Mouse (Mus musculus) intestine, embryonic 16.5 days (tissue): ENCODE measurements around the gene Gm37240. TPM values are rescaled to one million over a fixed set of nuclear protein-coding genes. Genes with fewer than 3 reads are reported as not detected.

ENCODE experiments used
- ATAC-seq: fragments of 200-750 bp; cut with Nextera tagmentation; 2 replicates; pipeline ENCODE4 v1.8.0; 2017; ENCODE audit warnings: moderate TSS enrichment, moderate library complexity
- H3K27ac ChIP-seq: fragments of 300-500 bp; sonication (generic); 2 replicates; pipeline ENCODE4 v1.5.1; 2014; ENCODE audit warnings: mild to moderate bottlenecking, low read length
- H3K27me3 ChIP-seq: fragments of 300-500 bp; sonication (generic); replicated peaks from 2 replicates; pipeline ENCODE4 v1.6.1; 2014; ENCODE audit warnings: low read length, control low read depth, mixed read lengths; ENCODE audit not compliant: control insufficient read depth, insufficient read depth
- H3K36me3 ChIP-seq: fragments of 300-500 bp; sonication (generic); 2 replicates; pipeline ENCODE4 v1.6.1; 2014; ENCODE audit warnings: low read length, control low read depth; ENCODE audit not compliant: control insufficient read depth, insufficient read depth
- H3K4me1 ChIP-seq: fragments of 300-500 bp; sonication (generic); 2 replicates; pipeline ENCODE4 v1.6.1; 2014; ENCODE audit warnings: low read length, control low read depth, mixed read lengths; ENCODE audit not compliant: control insufficient read depth, insufficient read depth
- H3K4me2 ChIP-seq: fragments of 300-500 bp; sonication (generic); 2 replicates; pipeline ENCODE4 v1.6.1; 2014; ENCODE audit warnings: low read depth, low read length, control low read depth
- H3K4me3 ChIP-seq: fragments of 300-500 bp; sonication (generic); 2 replicates; pipeline ENCODE4 v1.5.1; 2014; ENCODE audit warnings: mild to moderate bottlenecking, low read length
- H3K9ac ChIP-seq: fragments of 300-500 bp; sonication (generic); 2 replicates; pipeline ENCODE4 v1.6.1; 2014; ENCODE audit warnings: low read depth, low read length
- H3K9me3 ChIP-seq: fragments of 300-500 bp; sonication (generic); 2 replicates; pipeline ENCODE4 v1.6.1; 2016; ENCODE audit warnings: low read length, control low read depth; ENCODE audit not compliant: control insufficient read depth
- WGBS: fragments of 180-500 bp; shearing (Covaris S2); extraction: QIAGEN DNeasy Blood & Tissue Kit; methylation state at CpG from one replicate; pipeline ENCODE4 v1.1.7; 2014; 5-methylcytosine and 5-hydroxymethylcytosine counted together
- polyA plus RNA-seq: library from polyadenylated mRNA; unstranded; fragments of >200 nt; fragmentation: Nextera tagmentation; extraction: Ambion mirVana; gene quantifications from 2 replicates; pipeline ENCODE4 v1.2.1, GENCODE M21; 2015

Gm37240 gene
- polyA plus RNA-seq, 1 experiment from 2014 or later = 6.8 TPM

DNA sequence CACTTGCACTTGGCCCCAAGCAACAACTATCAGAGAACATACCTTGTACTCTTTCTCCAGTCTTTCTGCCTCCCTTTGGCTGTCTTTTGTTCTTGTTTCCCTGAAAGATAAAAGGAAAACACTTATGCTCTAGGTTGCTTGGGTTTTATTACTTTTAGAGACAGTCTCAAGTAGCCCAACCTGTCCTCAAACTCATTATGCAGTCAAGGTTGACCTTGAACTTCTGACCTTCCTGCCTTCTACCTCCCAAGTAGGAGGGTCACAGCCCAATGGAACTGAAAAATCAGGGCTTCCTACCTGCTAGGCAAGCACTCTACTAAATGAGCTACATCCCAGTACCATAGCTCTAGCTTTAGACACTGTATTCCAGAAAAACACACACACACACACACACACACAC lies 488.5 kb downstream of the Gm37240 start:
- Histone ChIP-seq H3K9ac (no peak overlapping the region), H3K9me3 (no peaks in the 10 kb centered on the region), H3K27me3 (no peaks in the 10 kb centered on the region), H3K4me2 (no peak overlapping the region), H3K27ac (no peak overlapping the region), H3K4me1 (no peaks in the 10 kb centered on the region), H3K4me3 (no peak overlapping the region), H3K36me3 (no peaks in the 10 kb centered on the region)
- ATAC-seq = no peak

DNA sequence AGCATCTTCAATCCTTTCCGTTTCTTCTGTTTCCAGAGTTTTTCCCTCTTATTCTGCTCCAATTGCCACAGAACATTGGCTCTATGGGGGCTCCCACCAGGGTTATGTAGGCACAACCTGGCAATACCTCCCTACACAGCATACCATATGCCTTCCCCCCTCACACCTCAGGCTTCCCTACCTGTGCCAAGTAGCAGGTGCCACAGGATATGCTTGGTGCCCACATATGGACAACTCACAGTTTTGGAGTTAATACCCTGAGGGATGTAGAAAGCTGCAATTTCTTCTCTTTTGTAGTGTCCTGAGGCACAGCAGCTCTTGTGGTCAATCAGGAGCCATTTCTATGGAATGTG lies 488.9 kb downstream of the Gm37240 start:
- Histone ChIP-seq H3K4me1 (no peaks in the 10 kb centered on the region), H3K9me3 (no peaks in the 10 kb centered on the region), H3K4me3 (no peak overlapping the region), H3K27ac (no peak overlapping the region), H3K27me3 (no peaks in the 10 kb centered on the region), H3K9ac (no peak overlapping the region), H3K36me3 (no peaks in the 10 kb centered on the region), H3K4me2 (no peak overlapping the region)
- 97% methylated on average over 1 of the region's 1 CpGs for WGBS
- ATAC-seq = no peak

DNA sequence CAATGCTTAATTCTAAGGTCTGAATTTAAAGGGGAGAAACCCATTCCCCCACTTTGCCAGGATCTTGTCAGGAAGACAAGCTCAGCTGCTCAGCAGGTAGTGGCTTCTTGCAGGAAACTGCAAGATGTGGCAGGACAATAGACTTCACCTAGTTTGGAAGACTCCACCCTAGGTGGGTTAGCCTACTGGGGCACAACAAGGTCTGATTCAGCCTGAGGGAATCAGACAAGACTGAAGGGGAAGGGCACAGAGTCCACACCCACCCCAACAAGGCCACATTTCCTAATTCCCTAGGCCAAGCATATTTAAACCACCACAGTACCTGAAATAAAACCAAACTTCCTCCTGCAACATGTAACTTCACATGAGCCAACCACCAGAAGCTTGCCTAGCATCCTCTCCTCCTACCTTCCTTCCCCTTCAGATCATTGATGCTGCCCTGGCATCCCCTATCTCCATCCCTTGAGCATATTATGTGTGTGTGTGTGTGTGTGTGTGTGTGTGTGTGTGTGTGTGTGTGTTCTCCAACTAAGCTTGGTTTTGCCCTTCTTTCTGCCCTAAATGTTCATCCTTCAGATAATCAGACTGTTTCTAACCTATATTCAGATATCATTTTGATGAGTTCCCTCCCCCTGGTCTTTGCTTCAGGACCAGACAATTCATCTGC lies 489.4 kb downstream of the Gm37240 start:
- Histone ChIP-seq H3K9me3 (no peaks in the 10 kb centered on the region), H3K4me2 (no peak overlapping the region), H3K4me3 (no peak overlapping the region), H3K4me1 (no peaks in the 10 kb centered on the region), H3K27me3 (no peaks in the 10 kb centered on the region), H3K27ac (no peak overlapping the region), H3K36me3 (no peaks in the 10 kb centered on the region), H3K9ac (no peak overlapping the region)
- no peak for ATAC-seq

DNA sequence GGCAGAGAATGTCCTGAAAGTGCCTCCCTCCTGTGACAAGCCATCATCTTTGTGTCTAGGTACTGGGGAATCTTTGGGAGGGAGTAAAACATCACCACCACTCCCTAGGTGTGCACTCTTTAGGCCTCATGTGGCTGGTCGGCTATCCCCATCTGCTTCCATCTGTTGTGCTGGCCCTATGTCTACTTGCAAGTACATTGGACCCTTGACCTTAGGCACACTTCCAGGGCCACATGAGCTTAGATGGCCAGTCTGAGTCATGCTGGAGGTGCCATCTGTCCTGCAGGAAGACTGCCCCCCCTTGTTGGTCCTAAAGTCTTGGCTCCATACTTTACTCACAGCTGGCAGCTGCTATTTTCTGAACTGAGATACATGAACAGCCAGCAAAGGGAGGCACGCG lies 493.9 kb downstream of the Gm37240 start:
- Histone ChIP-seq H3K27me3 (no peaks in the 10 kb centered on the region), H3K36me3 (no peaks in the 10 kb centered on the region), H3K9ac (no peak overlapping the region), H3K27ac (no peak overlapping the region), H3K4me2 (no peak overlapping the region), H3K9me3 (no peaks in the 10 kb centered on the region), H3K4me1 (no peaks in the 10 kb centered on the region), H3K4me3 (no peak overlapping the region)
- no peak for ATAC-seq
- WGBS = 96% methylated on average over 3 of the region's 3 CpGs

DNA sequence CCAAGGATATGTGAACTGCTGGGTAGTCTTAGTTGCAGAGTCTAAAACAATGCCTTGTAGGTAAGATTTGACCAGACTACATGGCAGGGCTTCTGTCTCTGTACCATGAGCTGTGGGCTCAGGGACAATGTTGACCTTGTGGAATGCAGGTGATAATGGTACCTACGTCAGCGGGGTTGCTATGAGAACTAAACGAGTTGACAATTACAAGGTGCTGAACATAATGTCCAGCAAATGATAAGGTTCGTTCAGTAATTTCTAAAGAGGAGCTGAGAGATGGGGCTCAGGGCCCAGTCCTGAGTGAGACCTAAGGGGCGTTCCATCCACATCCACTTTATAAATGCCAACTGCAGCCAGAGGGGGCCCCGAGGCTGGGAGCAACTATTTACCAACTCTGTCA lies 495.6 kb downstream of the Gm37240 start:
- ATAC-seq = no peak
- no peak overlapping the region for H3K4me2 ChIP-seq
- 91% methylated on average over 6 of the region's 6 CpGs for WGBS

DNA sequence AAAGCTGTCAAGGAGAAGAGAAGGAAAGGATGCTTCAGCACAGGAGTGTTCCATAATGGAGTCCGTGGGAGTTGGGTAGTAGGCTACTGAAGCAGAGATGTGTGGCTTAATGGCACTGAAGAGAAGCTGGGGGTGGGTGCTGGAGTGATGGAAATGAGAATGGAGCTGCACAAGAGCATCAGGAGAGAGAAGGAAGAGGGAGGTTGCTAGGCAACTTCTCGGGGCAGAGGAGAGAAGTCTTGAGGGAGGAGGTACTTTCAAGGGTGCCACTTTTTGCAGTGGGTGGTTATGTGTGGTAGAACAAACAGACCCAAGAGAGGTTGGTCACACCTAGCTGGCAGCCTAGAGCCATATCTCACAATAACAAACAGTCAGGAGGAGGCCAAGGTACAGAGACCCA lies 496.2 kb downstream of the Gm37240 start:
- H3K27me3 ChIP-seq = no peaks in the 10 kb centered on the region
- H3K4me1 ChIP-seq = no peaks in the 10 kb centered on the region
- 77% methylated on average over 2 of the region's 2 CpGs for WGBS
- H3K9ac ChIP-seq = no peak overlapping the region
- no peaks in the 10 kb centered on the region for H3K9me3 ChIP-seq
- H3K4me2 ChIP-seq = no peak overlapping the region
- H3K36me3 ChIP-seq = no peaks in the 10 kb centered on the region
- no peak overlapping the region for H3K27ac ChIP-seq
- H3K4me3 ChIP-seq = no peak overlapping the region
- no peak for ATAC-seq

More for the DNA sequence above, 495.6 kb downstream of the Gm37240 start:
- no peaks in the 10 kb centered on the region for H3K36me3 ChIP-seq
- no peak overlapping the region for H3K9ac ChIP-seq
- H3K4me1 ChIP-seq = no peaks in the 10 kb centered on the region
- H3K9me3 ChIP-seq = no peaks in the 10 kb centered on the region
- H3K27ac ChIP-seq = no peak overlapping the region
- H3K4me3 ChIP-seq = no peak overlapping the region
- H3K27me3 ChIP-seq = no peaks in the 10 kb centered on the region

DNA sequence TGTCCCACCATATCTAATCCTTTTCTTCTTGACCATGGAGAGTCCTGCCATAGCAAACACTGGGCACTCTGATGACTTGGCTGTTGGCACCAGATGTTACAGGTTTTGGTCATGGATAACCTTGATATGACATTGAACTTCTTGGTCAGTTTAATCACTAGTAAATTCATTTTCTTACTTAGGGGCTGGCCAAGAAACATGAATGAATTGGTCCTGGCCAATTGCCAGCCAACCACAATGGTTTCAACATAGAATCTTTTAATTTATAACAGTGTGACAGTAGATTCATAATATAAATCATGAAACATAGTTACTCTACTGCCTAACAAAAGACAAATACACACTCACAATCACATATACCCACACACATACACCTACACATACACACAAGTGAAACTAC lies 501.9 kb downstream of the Gm37240 start:
- H3K4me3 ChIP-seq = no peak overlapping the region
- no peaks in the 10 kb centered on the region for H3K4me1 ChIP-seq
- ATAC-seq = no peak
- no peaks in the 10 kb centered on the region for H3K36me3 ChIP-seq
- no peak overlapping the region for H3K9ac ChIP-seq
- H3K9me3 ChIP-seq = no peaks in the 10 kb centered on the region
- no peaks in the 10 kb centered on the region for H3K27me3 ChIP-seq
- no peak overlapping the region for H3K27ac ChIP-seq
- no peak overlapping the region for H3K4me2 ChIP-seq

DNA sequence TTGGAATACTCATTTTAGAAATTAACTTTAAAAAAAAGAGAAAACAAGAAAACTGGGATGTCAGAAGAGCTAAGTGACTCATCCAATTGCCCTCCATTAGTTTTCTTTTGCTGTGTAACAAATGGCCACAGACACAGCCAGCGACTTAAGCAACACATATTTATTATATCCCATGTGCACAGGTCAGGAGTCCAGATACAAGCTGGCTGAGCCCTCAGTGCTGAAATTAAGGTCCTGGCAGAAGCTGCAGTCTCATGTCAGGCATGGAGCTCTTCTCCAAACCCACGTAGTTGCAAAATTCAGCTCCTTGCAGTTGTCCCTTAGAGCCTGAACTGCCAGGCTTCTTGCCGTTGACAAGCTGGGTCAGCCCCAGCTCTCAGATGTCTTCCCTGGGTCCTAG lies 504.0 kb downstream of the Gm37240 start:
- no peak for ATAC-seq
- 70% methylated on average over 3 of the region's 3 CpGs for WGBS
- no peaks in the 10 kb centered on the region for H3K9me3 ChIP-seq

DNA sequence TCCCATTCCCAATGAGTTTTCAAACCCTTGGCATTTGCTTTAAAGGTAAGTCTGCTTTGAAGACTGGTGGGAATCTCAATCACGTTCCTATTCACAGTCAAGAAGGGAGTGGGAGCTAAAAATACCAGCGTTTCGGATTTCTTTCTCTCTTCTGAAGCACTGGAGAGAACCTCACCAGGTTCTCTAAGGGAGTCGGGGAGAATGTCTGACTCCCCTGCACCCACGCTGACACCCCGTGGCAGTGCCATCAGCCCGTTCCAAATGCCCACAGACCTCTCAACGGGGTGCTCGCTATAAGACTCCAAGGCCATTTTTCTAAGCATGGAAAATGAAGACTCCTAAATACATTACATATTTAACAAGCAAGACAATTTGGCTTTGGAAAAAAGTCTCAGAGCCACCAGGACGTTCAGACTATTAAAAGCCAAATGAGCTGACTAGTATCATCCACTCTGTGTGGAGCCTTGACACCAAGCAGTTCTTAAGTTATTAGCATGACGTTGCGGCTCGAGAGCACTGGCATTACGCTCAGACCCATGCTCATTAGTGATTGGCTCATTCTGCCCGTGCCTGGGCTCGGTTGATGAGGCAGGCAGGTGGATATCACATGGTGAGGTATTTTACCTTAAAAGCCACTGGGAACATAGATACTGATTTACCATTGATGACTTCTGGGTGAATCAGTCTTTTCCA lies 508.5 kb downstream of the Gm37240 start:
- WGBS = 72% methylated on average over 16 of the region's 16 CpGs
- Histone ChIP-seq H3K4me1 (0 out of 2 replicates have a peak, but pooled peaks cover 2% of the 10 kb centered on the region), H3K27ac (no peak overlapping the region), H3K27me3 (no peaks in the 10 kb centered on the region), H3K9me3 (no peaks in the 10 kb centered on the region), H3K36me3 (no peaks in the 10 kb centered on the region), H3K4me2 (no peak overlapping the region), H3K4me3 (no peak overlapping the region), H3K9ac (no peak overlapping the region)
- no peak for ATAC-seq

More for the DNA sequence above, 504.0 kb downstream of the Gm37240 start:
- Histone ChIP-seq H3K27ac (no peak overlapping the region), H3K4me2 (no peak overlapping the region), H3K4me3 (no peak overlapping the region), H3K9ac (no peak overlapping the region), H3K27me3 (no peaks in the 10 kb centered on the region), H3K4me1 (no peaks in the 10 kb centered on the region), H3K36me3 (no peaks in the 10 kb centered on the region)
